Mouse (Mus musculus) kidney, embryonic 15.5 days (tissue): Measurements from ENCODE around the gene Pla2r1. TPM values are rescaled to one million over a fixed set of nuclear protein-coding genes. Genes with fewer than 3 reads are reported as not detected.

Experiments
- ATAC-seq: fragments of 200-750 bp; cut with Nextera tagmentation; replicated peaks from 2 replicates; pipeline ENCODE4 v1.8.0; 2017; ENCODE audit warnings: moderate TSS enrichment; ENCODE audit not compliant: low FRiP score
- H3K27ac ChIP-seq: fragments of 300-500 bp; sonication (generic); 2 replicates; pipeline ENCODE4 v1.5.1; 2015; ENCODE audit warnings: mild to moderate bottlenecking, inconsistent platforms
- H3K27me3 ChIP-seq: fragments of 300-500 bp; sonication (generic); 2 replicates; pipeline ENCODE4 v1.6.1; 2015; ENCODE audit warnings: inconsistent platforms
- H3K36me3 ChIP-seq: fragments of 300-500 bp; sonication (generic); 2 replicates; pipeline ENCODE4 v1.6.1; 2015; ENCODE audit warnings: inconsistent platforms
- H3K4me1 ChIP-seq: fragments of 300-500 bp; sonication (generic); 2 replicates; pipeline ENCODE4 v1.6.1; 2015; ENCODE audit warnings: inconsistent platforms
- H3K4me2 ChIP-seq: fragments of 300-500 bp; sonication (generic); 2 replicates; pipeline ENCODE4 v1.6.1; 2015; ENCODE audit warnings: moderate library complexity, mild to moderate bottlenecking, inconsistent platforms
- H3K4me3 ChIP-seq: fragments of 300-500 bp; sonication (generic); replicated peaks from 2 replicates; pipeline ENCODE4 v1.5.1; 2015; ENCODE audit warnings: mild to moderate bottlenecking, inconsistent platforms
- H3K9ac ChIP-seq: fragments of 300-500 bp; sonication (generic); 2 replicates; pipeline ENCODE4 v1.6.1; 2015; ENCODE audit warnings: mild to moderate bottlenecking, inconsistent platforms
- H3K9me3 ChIP-seq: fragments of 300-500 bp; sonication (generic); replicated peaks from 2 replicates; pipeline ENCODE4 v1.6.1; 2016; ENCODE audit warnings: inconsistent platforms
- WGBS: fragments of 180-500 bp; shearing (Covaris S2); methylation state at CpG from one replicate; pipeline ENCODE4 v1.1.7; 2015; ENCODE audit warnings: mixed read lengths; 5-methylcytosine and 5-hydroxymethylcytosine counted together
- polyA plus RNA-seq: library from polyadenylated mRNA; unstranded; fragments of >200 nt; fragmentation: Nextera tagmentation; extraction: Ambion mirVana; gene quantifications from 2 replicates; pipeline ENCODE4 v1.2.1, GENCODE M21; 2015

The Pla2r1 gene
- polyA plus RNA-seq = 3.4 and 4.0 TPM in 2 replicates

DNA sequence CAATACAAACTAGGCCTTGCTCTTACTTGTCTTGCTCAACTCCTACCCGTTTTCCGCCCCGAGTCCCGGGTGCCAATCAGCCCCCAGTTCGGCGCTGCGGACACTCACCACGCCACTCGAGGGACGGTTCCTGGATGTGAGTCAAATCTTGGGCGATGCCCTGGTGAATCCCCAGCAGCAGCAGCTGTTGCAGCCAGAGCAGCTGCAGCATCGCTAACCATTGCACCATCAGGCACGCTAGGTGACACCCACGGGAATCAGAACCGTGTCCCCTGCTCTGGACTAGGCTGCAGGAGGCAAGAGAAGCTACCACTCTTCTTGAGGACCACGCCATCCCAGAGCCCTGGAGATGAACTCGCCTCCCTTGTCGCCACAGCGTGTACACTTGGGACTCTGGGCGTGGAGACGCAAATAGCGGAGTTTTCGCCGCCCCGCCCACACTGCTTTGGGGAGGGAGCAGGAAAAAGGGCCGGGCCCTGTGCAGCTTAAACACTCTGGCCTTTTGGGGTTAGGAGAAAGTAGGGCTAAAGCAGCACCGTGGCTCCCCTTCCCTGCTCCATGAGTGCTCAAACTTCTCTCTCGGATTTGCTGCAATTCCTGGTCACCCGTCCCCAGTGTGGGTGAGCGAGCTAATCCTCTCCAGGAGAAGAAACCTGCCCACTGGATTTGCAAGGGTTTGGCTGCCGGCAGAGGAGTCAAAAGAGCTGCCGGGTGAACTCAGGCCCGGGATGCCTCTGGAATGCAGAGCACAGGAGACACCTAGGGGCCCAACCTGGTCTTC, at the start of gene Pla2r1:
Pla2r1 (minus strand) TSS at position 407 of the 781 bp plus-strand sequence.
- H3K27ac ChIP-seq = no peak within 1 kb of the TSS
- H3K36me3 ChIP-seq = no peaks in the 10 kb centered on the region
- H3K9ac ChIP-seq = peak within 1 kb of the TSS; percentile 23; the same call in 1 of the 2 replicates
- 2% methylated on average over 33 of the region's 33 CpGs for WGBS
- H3K4me3 ChIP-seq = peak within 1 kb of the TSS; percentile 46
- peak; percentile 89 for ATAC-seq
- H3K4me1 ChIP-seq = peaks cover 16% of the 10 kb centered on the region
- H3K9me3 ChIP-seq = no peaks in the 10 kb centered on the region
- H3K27me3 ChIP-seq = no peaks in the 10 kb centered on the region
- peak within 1 kb of the TSS; percentile 71 for H3K4me2 ChIP-seq

DNA sequence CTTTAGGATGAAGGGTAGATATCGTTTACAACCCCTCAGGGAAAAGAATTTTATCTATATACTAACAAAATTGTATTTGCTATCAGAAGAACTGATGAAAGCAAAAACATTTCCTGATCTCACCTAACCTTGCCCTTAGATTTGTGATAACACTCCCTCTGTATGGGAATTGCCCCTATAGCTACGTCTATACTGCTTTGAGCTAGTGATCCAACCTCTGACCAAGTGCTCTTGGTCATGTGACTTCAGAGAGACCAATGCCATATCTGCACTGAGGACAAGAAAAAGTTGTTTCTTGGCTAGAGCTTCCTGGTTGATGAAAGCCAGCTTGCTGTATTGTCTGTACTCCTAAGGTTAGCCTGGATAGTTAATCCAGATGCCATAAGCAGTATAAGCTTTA, 48.2 kb upstream of the Pla2r1 start:
- WGBS = 82% methylated on average over 2 of the region's 2 CpGs
- Histone ChIP-seq H3K27ac (no peak overlapping the region), H3K27me3 (no peaks in the 10 kb centered on the region), H3K9ac (no peak overlapping the region), H3K4me3 (no peak overlapping the region), H3K36me3 (no peaks in the 10 kb centered on the region), H3K4me1 (no peaks in the 10 kb centered on the region), H3K4me2 (no peak overlapping the region), H3K9me3 (no peaks in the 10 kb centered on the region)
- ATAC-seq = no peak

DNA sequence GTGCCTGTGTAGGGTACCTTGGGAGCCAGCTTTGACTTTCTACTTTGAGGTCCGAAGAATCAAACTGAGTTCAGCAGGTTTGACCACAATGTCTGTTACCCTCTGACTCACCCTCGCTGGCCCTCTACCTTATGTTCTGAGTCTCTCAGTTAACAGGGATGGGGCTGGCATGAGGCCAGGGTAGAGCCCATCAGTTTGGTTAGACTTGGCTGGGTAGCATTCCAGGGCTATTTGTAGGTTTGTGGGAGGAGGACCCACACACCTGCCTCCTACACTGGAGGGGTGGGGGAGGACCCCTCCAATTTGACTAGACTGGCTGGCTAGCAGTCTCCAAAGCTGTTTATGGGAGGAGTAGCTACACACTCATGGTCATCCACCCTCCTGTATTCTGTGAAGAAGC, 47.8 kb upstream of the Pla2r1 start:
- Histone ChIP-seq H3K27ac (no peak overlapping the region), H3K36me3 (no peaks in the 10 kb centered on the region), H3K4me3 (no peak overlapping the region), H3K4me1 (no peaks in the 10 kb centered on the region), H3K27me3 (no peaks in the 10 kb centered on the region), H3K9me3 (no peaks in the 10 kb centered on the region), H3K9ac (no peak overlapping the region), H3K4me2 (no peak overlapping the region)
- WGBS = 84% methylated on average over 2 of the region's 2 CpGs
- ATAC-seq = no peak

DNA sequence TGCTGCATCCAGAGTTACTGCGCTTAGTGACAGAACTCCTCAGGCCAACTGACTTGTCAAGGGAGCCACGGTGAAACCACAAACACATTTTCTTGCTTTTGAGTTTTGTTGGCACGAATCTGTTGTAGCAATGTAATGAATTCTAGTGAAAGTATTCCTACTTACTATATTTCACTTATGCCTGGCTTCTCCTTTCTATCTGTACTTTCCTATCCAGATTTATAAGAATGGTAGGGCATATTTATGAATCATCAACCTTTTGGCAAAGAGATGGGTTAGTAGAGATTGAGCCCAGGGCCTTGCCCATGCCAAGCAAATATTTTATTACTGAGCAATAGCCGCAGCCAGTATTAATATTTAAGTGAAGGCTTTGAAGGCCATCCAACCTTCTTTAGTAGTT, 30.3 kb upstream of the Pla2r1 start:
- Histone ChIP-seq H3K9me3 (no peaks in the 10 kb centered on the region), H3K9ac (no peak overlapping the region), H3K27me3 (no peaks in the 10 kb centered on the region), H3K36me3 (no peaks in the 10 kb centered on the region), H3K4me3 (no peak overlapping the region), H3K4me2 (no peak overlapping the region), H3K4me1 (no peaks in the 10 kb centered on the region), H3K27ac (no peak overlapping the region)
- WGBS = 89% methylated on average over 4 of the region's 4 CpGs
- ATAC-seq = no peak

DNA sequence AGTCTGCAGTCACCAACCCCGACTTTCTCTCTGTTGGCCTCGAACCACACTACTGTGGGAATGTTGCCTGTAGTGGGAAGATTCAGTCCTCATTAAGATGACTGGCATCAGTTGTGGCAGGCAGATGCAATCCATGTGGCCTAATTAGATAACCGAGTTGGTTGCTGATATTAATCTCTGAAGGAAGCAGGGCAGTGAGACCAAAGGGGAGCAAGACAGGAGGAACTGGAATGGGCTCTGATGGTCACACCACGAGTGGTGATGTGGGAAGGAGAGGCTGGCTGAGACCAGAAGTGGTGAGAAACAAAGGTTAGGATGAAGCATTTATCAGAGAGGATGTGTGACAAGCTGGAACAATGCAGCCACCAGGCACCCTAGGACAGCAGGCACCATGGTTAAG, 1.5 kb upstream of the Pla2r1 start:
- Histone ChIP-seq H3K4me2 (no peak overlapping the region), H3K9me3 (no peaks in the 10 kb centered on the region), H3K36me3 (no peaks in the 10 kb centered on the region), H3K9ac (no peak overlapping the region), H3K4me1 (peaks cover 16% of the 10 kb centered on the region), H3K4me3 (no peak overlapping the region), H3K27ac (no peak overlapping the region), H3K27me3 (no peaks in the 10 kb centered on the region)
- ATAC-seq = no peak
- 73% methylated on average over 4 of the region's 4 CpGs for WGBS

DNA sequence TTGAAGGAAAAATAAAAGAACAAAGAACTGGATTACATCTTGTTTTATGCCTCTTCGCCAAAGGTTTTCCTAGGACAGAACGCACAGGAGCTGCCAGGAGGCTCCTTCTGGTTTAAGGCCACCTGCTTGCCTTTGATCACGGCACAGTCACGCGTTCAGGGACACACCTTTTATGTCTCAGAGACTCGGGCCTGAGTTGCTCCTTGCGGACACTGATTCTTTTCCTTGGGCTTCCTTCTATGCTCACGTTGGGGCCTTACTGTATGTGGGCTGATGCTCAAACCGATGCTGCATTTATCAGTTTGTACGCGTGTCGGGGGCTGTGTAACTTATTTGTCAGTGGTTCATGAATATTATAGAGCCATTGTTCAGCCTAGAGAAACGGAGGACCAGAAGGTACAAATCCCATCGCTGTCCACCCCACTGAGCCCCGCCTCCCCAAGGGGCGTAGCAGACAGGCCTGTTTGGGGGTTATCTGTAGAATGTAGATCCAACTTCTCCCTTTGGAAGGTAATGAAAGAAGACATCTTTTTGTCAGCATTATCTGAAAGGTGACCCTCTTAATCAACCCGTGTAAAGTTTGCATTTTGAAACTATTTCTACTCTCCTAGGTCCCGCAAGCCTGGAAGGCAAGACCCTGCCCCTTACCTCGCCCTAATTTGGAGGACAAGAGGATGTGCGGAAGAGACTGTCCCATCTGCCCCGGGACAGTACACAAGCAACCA, 769 bp downstream of the Pla2r1 start:
- H3K9me3 ChIP-seq = no peaks in the 10 kb centered on the region
- peak overlapping the region; percentile 23; the same call in 1 of the 2 replicates for H3K9ac ChIP-seq
- H3K4me2 ChIP-seq = peak overlapping the region; percentile 71
- no peak overlapping the region for H3K27ac ChIP-seq
- peak overlapping the region; percentile 46 for H3K4me3 ChIP-seq
- 30% methylated on average over 21 of the region's 21 CpGs for WGBS
- ATAC-seq = peak; percentile 19; the same call in 1 of the 2 replicates
- no peaks in the 10 kb centered on the region for H3K27me3 ChIP-seq
- H3K4me1 ChIP-seq = peaks cover 16% of the 10 kb centered on the region
- H3K36me3 ChIP-seq = no peaks in the 10 kb centered on the region

DNA sequence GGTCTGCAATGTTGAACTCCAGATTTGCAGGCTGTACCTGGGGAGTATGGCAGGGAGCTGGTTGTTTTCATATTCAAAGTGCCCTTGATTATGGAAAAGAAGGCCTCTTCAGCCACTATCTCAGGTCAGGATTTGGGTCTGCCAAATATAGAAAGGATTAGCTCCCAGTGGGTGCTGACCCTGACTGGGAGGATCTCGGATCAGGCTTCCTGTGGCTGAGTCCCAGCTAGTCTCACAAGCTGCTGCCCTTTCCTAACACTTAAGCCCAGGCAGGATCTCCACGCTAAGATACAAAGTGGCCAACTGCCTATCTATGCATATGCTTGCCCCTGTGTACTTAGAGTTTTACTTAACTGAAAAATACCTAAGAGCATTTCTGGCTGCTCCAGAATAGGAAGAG, 1.4 kb downstream of the Pla2r1 start:
- H3K9ac ChIP-seq = no peak overlapping the region
- H3K27me3 ChIP-seq = no peaks in the 10 kb centered on the region
- no peak for ATAC-seq
- 61% methylated on average over 2 of the region's 2 CpGs for WGBS
- no peaks in the 10 kb centered on the region for H3K36me3 ChIP-seq
- no peak overlapping the region for H3K27ac ChIP-seq
- peaks cover 16% of the 10 kb centered on the region for H3K4me1 ChIP-seq
- no peak overlapping the region for H3K4me3 ChIP-seq
- H3K4me2 ChIP-seq = no peak overlapping the region
- no peaks in the 10 kb centered on the region for H3K9me3 ChIP-seq

DNA sequence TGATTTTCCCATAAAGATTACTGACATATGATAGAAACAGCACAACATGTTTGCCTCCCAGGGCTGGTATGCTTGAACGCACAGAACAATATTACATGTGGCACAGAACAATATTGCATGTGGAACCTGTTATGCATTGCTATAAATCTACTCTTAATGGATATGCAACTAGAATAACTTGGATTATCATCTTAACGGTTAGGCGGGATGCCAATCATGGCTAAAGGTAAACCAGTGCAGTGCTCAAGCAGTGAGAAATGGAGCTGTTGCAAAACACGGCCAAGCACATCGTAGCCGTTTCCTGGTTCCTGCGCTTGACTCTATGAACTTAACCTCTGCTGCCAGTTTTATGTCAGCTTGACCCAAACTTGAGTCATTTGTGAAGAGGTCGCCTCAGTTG, 2.6 kb downstream of the Pla2r1 start:
- Histone ChIP-seq H3K9ac (no peak overlapping the region), H3K9me3 (no peaks in the 10 kb centered on the region), H3K4me2 (no peak overlapping the region), H3K4me3 (no peak overlapping the region), H3K27me3 (no peaks in the 10 kb centered on the region), H3K36me3 (no peaks in the 10 kb centered on the region), H3K4me1 (peaks cover 16% of the 10 kb centered on the region), H3K27ac (no peak overlapping the region)
- WGBS = 91% methylated on average over 8 of the region's 8 CpGs
- no peak for ATAC-seq

DNA sequence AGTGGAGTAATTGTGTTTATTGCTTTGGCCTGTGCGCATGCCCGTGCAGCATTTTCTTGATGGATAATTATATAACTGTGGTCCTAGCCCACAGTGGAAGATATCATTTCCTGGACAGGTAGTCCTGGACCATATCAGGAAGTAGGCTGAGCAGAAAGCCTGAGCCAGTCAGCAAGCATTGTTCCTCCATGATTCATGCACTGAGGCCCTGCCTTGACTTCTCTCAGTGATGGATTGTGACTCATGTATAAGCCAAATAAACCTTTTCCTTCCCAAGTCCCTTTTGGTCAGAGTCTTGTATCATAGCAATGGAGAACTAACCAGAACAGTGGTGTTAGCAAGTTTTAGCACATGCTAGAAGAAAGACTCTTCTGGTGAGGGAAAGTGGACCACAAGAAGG, 3.3 kb downstream of the Pla2r1 start:
- Histone ChIP-seq H3K27me3 (no peaks in the 10 kb centered on the region), H3K4me3 (no peak overlapping the region), H3K4me2 (no peak overlapping the region), H3K27ac (no peak overlapping the region), H3K36me3 (no peaks in the 10 kb centered on the region), H3K4me1 (peaks cover 17% of the 10 kb centered on the region), H3K9me3 (no peaks in the 10 kb centered on the region), H3K9ac (no peak overlapping the region)
- WGBS = 83% methylated on average over 2 of the region's 2 CpGs
- no peak for ATAC-seq

DNA sequence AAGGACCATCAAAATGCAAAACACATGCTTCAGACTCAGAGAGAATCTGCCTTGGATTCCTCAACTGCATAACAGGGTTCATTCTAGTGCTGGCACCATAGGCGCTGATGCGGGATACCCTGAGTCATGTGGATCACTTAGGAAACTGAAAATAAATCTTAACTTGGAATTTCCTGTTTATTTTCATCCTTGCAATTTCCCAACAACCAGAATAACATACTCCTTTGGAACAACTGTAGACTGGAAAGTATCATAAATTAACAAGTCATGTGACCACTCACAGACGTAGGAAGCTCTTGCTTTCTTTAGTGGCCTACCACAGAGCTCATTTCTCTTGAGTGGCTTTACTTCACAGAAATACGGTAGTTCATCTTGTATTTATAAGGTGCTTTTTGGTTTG, 7.0 kb downstream of the Pla2r1 start:
- 0 out of 2 replicates have a peak, but pooled peaks have one; percentile 22 for ATAC-seq
- no peaks in the 10 kb centered on the region for H3K27me3 ChIP-seq
- H3K27ac ChIP-seq = no peak overlapping the region
- no peaks in the 10 kb centered on the region for H3K9me3 ChIP-seq
- H3K4me1 ChIP-seq = peaks cover 22% of the 10 kb centered on the region
- H3K4me3 ChIP-seq = no peak overlapping the region
- H3K36me3 ChIP-seq = no peaks in the 10 kb centered on the region
- no peak overlapping the region for H3K9ac ChIP-seq
- WGBS = 53% methylated on average over 4 of the region's 4 CpGs
- H3K4me2 ChIP-seq = no peak overlapping the region

DNA sequence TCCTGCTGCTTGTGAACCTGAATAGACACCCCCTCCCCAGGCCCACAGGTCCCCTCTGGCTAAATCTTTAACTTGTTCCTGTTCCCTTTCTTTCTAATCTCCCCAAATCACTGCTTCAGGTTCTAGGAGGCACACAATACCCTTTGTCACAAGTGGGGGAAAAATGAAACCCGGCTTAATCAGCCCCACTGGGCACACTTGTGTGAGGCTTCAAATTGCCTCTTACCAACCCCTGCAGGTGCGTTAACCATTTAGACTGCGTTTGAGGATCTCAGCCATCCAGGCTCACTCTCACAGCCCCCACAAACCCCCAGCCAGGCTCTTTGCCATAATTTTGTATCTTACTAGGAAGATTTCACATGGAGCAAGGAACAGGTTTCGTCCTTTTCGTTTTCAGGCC, 9.1 kb downstream of the Pla2r1 start:
- H3K9ac ChIP-seq = no peak overlapping the region
- no peak overlapping the region for H3K4me2 ChIP-seq
- no peak overlapping the region for H3K4me3 ChIP-seq
- no peaks in the 10 kb centered on the region for H3K36me3 ChIP-seq
- H3K9me3 ChIP-seq = no peaks in the 10 kb centered on the region
- H3K27ac ChIP-seq = no peak overlapping the region
- H3K4me1 ChIP-seq = peaks cover 22% of the 10 kb centered on the region
- ATAC-seq = no peak
- no peaks in the 10 kb centered on the region for H3K27me3 ChIP-seq
- WGBS = 60% methylated on average over 5 of the region's 5 CpGs

DNA sequence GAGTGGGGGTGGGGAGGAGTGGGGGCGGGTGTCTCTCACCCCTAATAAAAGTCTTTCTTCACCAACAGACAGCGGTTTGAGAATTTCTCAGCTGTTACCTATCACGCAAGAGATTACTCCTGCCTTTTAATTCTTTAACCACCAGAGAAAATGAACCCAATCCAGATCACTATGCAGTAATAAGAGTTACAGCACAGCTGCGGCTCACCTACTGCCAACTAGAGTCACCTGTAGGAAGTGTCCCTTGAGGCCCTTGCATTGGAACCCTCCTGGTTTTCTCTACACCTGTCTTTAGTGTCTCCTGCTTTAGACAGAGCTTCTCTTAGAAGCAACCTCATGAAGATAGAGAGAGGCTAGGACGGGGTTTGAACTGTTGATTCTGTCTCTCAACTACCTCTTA, 11.4 kb downstream of the Pla2r1 start:
- peaks cover 22% of the 10 kb centered on the region for H3K4me1 ChIP-seq

More for the DNA sequence above, 11.4 kb downstream of the Pla2r1 start:
- Histone ChIP-seq H3K36me3 (no peaks in the 10 kb centered on the region), H3K4me2 (no peak overlapping the region), H3K4me3 (no peak overlapping the region), H3K27me3 (no peaks in the 10 kb centered on the region), H3K9me3 (no peaks in the 10 kb centered on the region), H3K9ac (no peak overlapping the region), H3K27ac (no peak overlapping the region)
- 33% methylated on average over 5 of the region's 5 CpGs for WGBS
- no peak for ATAC-seq
